ENCODE assay signal across 12 mouse cellular contexts in the genomic region with DNA sequence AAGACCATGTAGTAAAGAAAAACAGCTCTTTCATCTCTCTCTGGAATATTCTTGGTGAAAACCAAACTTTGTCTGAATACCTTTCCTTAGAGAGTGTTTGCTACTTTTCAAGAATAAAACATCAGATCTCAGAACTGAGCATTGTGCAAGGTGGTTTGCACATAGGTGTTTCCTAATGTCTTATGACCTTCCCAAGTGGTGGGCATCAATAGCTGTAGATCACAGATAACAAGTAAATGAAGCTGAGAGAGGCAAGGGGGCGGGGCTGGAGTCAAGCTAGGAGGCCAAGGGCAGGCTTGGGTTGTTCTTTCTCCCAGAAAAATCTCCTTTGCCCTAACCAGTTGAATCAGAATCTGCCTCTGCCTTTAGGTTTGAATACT. TPM values are rescaled to one million over a fixed set of nuclear protein-coding genes. Genes with fewer than 3 reads are reported as not detected.
"Had no signal": no experiment of that assay in that cellular context is flagged by ENCODE, and none has a peak within 500 bp of the region (broad histone marks: within the 10 kb centered on the region; RNA-seq: fewer than 3 reads in every experiment).

No protein-coding gene starts in this region.

- H3K4me2 ChIP-seq: intestine, embryonic 15.5 days; limb, embryonic 15.5 days; liver, embryonic 15.5 days; lung, embryonic 14.5 days; neural tube, embryonic 15.5 days had no signal

- ATAC-seq: intestine, embryonic 15.5 days had no signal

- H3K27me3 ChIP-seq: intestine, embryonic 15.5 days; limb, embryonic 15.5 days; liver, embryonic 15.5 days; neural tube, embryonic 15.5 days had no signal

- H3K9ac ChIP-seq: intestine, embryonic 15.5 days; limb, embryonic 15.5 days; liver, embryonic 15.5 days; lung, embryonic 14.5 days; neural tube, embryonic 15.5 days had no signal

- DNase-seq: lung, embryonic 14.5 days; lung, postnatal 10 days; midbrain, embryonic 14.5 days; thymus, postnatal 25 days had no signal

- H3K4me3 ChIP-seq: intestine, embryonic 15.5 days; left cerebral cortex, adult 2 months; limb, embryonic 15.5 days; liver, embryonic 15.5 days; midbrain, embryonic 10.5 days; myocyte; neural tube, embryonic 15.5 days had no signal

- H3K27ac ChIP-seq: intestine, embryonic 15.5 days; left cerebral cortex, adult 2 months; limb, embryonic 15.5 days; midbrain, embryonic 10.5 days; neural tube, embryonic 15.5 days; stomach, postnatal 0 days had no signal

- H3K4me1 ChIP-seq: intestine, embryonic 15.5 days; limb, embryonic 15.5 days; midbrain, embryonic 10.5 days; neural tube, embryonic 15.5 days had no signal

- H3K9me3 ChIP-seq: intestine, embryonic 15.5 days; limb, embryonic 15.5 days; liver, embryonic 15.5 days; midbrain, embryonic 10.5 days; neural tube, embryonic 15.5 days had no signal

- H3K36me3 ChIP-seq: intestine, embryonic 15.5 days; limb, embryonic 15.5 days; liver, embryonic 15.5 days; midbrain, embryonic 10.5 days; neural tube, embryonic 15.5 days had no signal

RNA-seq across cellular contexts. Expression of gene Ptger3, which starts 9.6 kb away (rescaled TPM):
- polyA plus RNA-seq: myocyte had no signal
